Mouse (Mus musculus): ENCODE data around the gene Fgd6. TPM values are rescaled to one million over a fixed set of nuclear protein-coding genes. Genes with fewer than 3 reads are reported as not detected.

The Fgd6 gene
- total RNA-seq (2014; fragmentation: Nextera tagmentation) (9.2 and 9.6 TPM in 2 replicates), total RNA-seq (2017) (2.9 and 3.8 TPM in 2 replicates)

DNA sequence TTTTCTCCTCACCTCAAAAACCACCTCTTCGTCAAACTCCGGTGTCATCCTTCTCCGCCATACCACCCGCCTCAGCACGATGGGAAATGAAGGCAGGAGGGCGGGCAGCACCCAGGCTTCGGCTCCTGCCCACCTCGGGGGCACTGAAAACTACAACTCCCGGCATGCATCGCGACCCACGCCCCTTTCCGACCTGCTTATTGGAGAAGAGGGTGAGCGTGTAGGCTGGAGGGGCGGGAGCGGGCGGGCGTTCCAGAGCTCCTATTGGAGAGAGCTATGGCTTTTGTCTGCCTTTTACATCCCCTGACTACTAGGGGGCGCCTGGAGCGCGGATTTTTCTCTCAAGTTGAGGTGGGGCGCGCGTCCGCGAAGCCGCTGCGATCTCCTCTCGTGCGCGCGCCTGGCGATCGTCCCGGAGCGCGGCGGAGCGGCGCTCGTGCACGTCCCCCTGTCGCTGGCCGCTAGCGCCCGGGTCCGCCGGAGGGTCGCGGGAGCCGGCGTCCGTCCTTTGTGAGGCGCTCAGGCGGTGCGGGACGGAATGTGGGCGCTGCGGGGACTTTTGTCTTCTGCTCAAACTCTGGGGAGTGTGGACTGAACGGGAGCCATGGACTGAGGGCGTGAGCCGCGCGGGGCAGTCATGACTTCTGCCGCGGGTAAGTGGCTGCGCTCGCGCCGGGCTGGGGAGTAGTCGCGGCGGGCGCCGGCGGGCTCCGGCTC, at the start of gene Fgd6, which contains the start of gene Vezt:
TSS of gene Fgd6 (plus strand) at position 344 of the 717 bp plus-strand sequence.
TSS of gene Vezt (minus strand) at position 160 of the 717 bp plus-strand sequence.
- ATAC-seq (replicated peaks; ENCODE audit: low FRiP score, low TSS enrichment, poor library complexity, severe bottlenecking): peak; percentile 96

DNA sequence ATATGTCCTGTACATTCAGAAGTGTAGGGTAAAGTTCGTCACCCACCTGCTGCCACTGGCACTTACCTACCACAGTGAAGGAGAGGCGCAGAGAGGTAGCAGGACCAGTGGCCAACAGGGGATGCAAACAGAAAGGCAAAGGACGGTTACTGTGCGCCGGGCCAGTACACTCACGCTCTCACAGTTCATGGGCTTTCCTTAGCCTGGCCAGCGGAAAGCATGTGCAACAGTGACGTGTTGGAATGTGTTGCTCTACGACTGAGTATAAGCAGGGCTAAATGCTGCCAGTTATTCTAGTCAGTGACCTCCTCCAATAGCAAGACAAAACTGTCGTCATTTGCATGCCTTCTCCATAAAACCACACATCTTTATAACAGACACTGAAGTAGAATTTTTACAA, 41.7 kb upstream of the Fgd6 start:
- no peak for ATAC-seq (replicated peaks; ENCODE audit: low FRiP score, low TSS enrichment, poor library complexity, severe bottlenecking)

GRCm38 (mm10) chr10:93995100-93995499, 40.7 kb upstream of the Fgd6 start:
- ATAC-seq (replicated peaks; ENCODE audit: low FRiP score, low TSS enrichment, poor library complexity, severe bottlenecking): no peak

DNA sequence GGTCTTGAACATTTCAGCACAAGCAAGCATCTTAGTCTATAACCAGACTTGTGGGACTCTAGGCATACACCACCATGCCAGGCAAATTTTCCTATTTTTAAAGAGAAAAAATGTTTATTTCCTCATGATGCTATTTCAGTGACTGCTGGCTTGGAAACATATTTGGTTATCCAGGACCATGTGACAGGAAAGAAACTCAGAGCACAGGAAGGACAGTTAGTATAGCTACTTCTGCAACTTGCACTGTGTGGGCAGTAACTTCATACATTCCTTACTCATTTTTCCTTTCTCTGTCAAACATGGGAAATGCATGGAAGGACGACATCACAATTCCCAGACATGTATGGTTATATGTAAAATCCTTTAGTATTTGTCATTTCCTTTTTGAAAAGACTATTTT, 36.4 kb upstream of the Fgd6 start:
- ATAC-seq (replicated peaks; ENCODE audit: low FRiP score, low TSS enrichment, poor library complexity, severe bottlenecking): no peak

- no peak for ATAC-seq (replicated peaks; ENCODE audit: low FRiP score, low TSS enrichment, poor library complexity, severe bottlenecking)
These were observed 35.6 kb upstream of the Fgd6 start for GRCm38 (mm10) chr10:94000223-94000622.

DNA sequence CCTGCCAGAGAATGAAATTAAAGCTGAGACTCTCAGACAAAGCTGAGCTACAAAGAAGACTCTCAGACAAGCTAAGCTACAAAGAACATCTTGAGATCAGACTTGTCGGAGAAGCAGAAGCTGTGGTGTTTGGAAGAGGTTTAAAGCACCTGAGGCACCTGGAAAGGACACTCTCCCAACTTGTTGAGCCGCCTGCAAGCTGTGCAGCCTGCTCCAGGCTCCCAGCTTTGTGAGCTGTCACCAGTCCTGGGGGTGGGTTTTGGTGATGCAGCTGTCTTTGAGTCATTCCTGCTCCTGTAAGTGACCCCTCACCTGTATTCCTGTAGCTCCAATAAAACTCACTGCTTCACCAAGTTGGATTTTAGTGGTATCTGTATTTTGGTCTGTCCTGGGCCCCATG, 27.4 kb upstream of the Fgd6 start:
- ATAC-seq (replicated peaks; ENCODE audit: low FRiP score, low TSS enrichment, poor library complexity, severe bottlenecking): no peak

DNA sequence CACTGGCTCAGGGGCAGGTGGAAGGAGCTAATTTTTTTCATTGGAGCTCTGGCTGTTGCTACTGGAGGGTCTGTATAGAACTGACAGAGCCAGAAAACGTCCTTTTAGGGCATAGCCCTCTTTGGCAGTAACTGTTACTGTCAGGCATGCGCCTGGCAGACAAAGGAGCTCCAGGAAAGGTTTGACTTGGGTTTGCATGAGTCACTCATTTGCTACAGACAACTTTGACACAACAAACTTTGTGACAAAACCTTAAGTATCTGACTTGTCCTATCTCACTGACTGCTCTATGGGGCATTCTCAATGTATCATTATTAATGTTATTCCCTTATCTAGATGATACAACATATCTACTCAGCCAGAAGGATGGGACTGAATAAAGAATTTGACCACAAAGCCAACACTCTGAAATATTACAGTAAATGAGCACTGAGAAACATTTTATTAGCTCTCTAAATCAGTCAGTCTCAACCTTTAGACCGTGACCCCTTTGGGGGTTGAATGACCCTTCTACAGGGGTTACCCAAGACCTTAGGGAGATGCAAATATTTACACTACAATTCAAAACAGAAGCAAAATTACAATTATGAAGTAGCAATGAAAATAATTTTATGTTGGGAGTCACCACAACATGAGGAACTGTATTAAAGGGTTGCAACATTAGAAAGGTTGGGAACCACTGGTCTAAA, 25.7 kb upstream of the Fgd6 start:
- peak; percentile 26; the same call in 1 of the 2 replicates for ATAC-seq (replicated peaks; ENCODE audit: low FRiP score, low TSS enrichment, poor library complexity, severe bottlenecking)

GRCm38 (mm10) chr10:94011024-94011423, 24.8 kb upstream of the Fgd6 start:
- no peak for ATAC-seq (replicated peaks; ENCODE audit: low FRiP score, low TSS enrichment, poor library complexity, severe bottlenecking)

- ATAC-seq (replicated peaks; ENCODE audit: low FRiP score, low TSS enrichment, poor library complexity, severe bottlenecking): peak; percentile 74
These were observed 22.6 kb upstream of the Fgd6 start for GRCm38 (mm10) chr10:94013196-94013595.

DNA sequence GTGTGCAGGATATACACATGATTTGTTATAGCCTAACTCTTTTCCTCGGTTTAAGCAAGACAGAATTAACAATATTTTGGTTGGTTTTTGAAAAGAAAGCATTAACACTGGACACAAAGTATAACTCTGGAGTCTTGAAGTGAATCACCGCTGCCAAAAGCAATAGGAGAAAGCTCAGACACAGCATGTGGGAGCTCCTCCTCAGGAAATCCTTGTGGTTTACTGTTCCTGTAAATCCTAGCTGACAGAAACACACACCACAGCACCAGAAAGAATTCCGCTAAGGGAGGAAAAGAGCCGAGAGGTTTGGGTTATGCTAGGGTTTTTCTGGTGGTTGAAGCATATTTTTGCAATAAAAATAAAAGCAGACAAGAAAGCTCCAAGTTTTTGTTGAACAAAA, 21.6 kb upstream of the Fgd6 start:
- no peak for ATAC-seq (replicated peaks; ENCODE audit: low FRiP score, low TSS enrichment, poor library complexity, severe bottlenecking)

GRCm38 (mm10) chr10:94017455-94017854, 18.3 kb upstream of the Fgd6 start:
- ATAC-seq (replicated peaks; ENCODE audit: low FRiP score, low TSS enrichment, poor library complexity, severe bottlenecking): no peak

DNA sequence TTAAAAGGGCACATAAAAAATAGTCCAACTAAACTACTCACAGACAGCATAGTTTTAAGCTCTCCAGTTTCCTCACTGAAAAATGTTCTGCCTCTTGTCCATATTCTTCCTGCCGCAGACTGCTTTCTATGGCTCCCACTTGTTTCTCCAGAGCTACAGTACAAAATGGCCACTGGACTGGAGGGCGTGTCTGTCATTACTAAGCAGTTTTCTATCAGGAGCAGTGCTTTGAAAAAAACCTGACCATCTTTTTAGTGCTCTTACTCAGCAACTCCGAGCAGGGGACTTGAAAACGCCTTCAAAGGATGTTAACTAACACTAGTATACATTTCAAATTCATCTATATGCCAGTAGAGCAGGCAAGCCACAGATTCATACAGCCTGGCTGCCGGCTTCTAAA, 15.2 kb upstream of the Fgd6 start:
- ATAC-seq (replicated peaks; ENCODE audit: low FRiP score, low TSS enrichment, poor library complexity, severe bottlenecking): peak; percentile 75; the same call in 1 of the 2 replicates

GRCm38 (mm10) chr10:94021059-94021458, 14.7 kb upstream of the Fgd6 start:
- no peak for ATAC-seq (replicated peaks; ENCODE audit: low FRiP score, low TSS enrichment, poor library complexity, severe bottlenecking)

DNA sequence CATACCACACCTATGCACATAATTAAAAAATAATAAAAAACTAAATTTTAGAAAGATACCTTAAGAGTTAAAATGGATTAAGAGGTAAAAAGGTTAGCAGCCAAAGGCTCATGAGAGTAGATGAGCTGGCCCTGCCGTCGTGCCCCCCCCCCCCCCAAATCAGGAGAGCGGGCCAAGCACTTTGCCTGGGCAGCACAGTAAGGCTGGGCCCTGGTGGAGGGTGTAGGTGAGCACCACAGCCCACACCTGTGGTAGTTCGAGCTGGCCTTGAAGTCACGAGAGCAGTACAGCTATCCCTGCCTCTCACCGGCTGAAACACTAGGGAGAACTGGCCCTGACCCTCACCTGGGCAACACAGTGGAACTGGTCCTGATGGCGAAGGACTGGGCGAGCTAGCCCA, 10.7 kb upstream of the Fgd6 start:
- ATAC-seq (replicated peaks; ENCODE audit: low FRiP score, low TSS enrichment, poor library complexity, severe bottlenecking): no peak

GRCm38 (mm10) chr10:94028493-94028892, 7.3 kb upstream of the Fgd6 start:
- ATAC-seq (replicated peaks; ENCODE audit: low FRiP score, low TSS enrichment, poor library complexity, severe bottlenecking): no peak

DNA sequence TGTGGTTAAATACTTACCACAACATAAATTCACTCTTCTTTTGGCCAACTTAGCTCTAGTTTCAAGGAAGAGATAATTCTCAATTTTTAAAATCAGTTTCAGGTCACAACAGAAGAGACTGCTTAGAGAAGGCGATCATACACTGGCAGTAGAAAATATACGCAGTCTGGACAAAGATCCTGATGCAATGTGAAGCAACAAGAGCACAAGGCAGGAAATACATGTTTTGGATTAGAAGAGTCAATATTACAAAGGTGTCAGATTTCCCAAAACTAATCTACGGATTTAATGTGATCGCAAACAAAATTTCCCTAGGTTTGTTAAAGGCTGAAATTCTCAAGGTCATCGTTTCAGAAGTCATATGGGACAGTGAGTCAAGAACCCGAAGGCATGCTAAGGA, 4.6 kb upstream of the Fgd6 start:
- ATAC-seq (replicated peaks; ENCODE audit: low FRiP score, low TSS enrichment, poor library complexity, severe bottlenecking): no peak

GRCm38 (mm10) chr10:94034876-94035657, 734 bp upstream of the Fgd6 start:
- peak; percentile 76 for ATAC-seq (replicated peaks; ENCODE audit: low FRiP score, low TSS enrichment, poor library complexity, severe bottlenecking)

GRCm38 (mm10) chr10:94036375-94036758, 566 bp downstream of the Fgd6 start:
- no peak for ATAC-seq (replicated peaks; ENCODE audit: low FRiP score, low TSS enrichment, poor library complexity, severe bottlenecking)

GRCm38 (mm10) chr10:94037196-94037595, 1.4 kb downstream of the Fgd6 start:
- ATAC-seq (replicated peaks; ENCODE audit: low FRiP score, low TSS enrichment, poor library complexity, severe bottlenecking): no peak

GRCm38 (mm10) chr10:94037596-94037995, 1.8 kb downstream of the Fgd6 start:
- no peak for ATAC-seq (replicated peaks; ENCODE audit: low FRiP score, low TSS enrichment, poor library complexity, severe bottlenecking)

Data from megakaryocyte-erythroid progenitor cell, adult 5-6 weeks (primary cell).